Mouse (Mus musculus): ENCODE measurements around the gene Igf2bp3. TPM values are rescaled to one million over a fixed set of nuclear protein-coding genes. Genes with fewer than 3 reads are reported as not detected.

Igf2bp3 gene
- polyA plus RNA-seq, 1 experiment from 2014 or later: 16.3 TPM

DNA sequence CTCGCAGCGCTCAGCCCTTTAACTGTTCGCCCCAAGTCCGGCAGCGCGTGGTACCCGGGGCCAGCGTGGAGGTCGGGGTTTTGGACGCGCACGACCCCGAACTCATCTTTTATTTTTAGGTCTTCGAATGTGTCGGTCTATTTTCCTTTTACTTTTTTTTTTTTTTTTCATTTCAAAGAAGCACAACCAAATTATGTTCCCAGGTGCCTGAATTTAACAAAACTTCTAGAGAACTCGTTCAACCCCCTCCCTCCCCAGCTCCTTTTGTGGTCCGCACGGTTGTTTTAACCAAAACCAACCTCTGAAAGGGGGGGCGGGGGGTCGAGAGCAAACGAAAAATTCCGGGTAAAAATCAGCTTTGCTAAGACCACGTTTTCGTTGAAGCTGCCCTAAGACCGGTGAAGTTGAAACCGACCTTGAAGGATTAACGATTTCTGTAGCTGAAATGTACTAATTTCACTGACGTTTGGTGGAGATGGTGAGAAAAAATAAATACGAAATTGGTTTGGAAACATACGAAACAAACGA is 3.6 kb upstream of the Igf2bp3 start:
- Histone ChIP-seq H3K4me1 (replicated peaks) (peaks cover 24% of the 10 kb centered on the region), H3K4me2 (peak overlapping the region; percentile 80), H3K27me3 (no peaks in the 10 kb centered on the region), H3K9me3 (replicated peaks) (no peaks in the 10 kb centered on the region), H3K9ac (peak overlapping the region; percentile 73), H3K36me3 (replicated peaks) (no peaks in the 10 kb centered on the region), H3K27ac (replicated peaks) (peak overlapping the region; percentile 83), H3K4me3 (replicated peaks) (peak overlapping the region; percentile 68)
- under 1% methylated on average over 31 of the region's 31 CpGs for WGBS (ENCODE audit: insufficient replicate concordance)
- no peak for ATAC-seq (ENCODE audit: insufficient read depth)

DNA sequence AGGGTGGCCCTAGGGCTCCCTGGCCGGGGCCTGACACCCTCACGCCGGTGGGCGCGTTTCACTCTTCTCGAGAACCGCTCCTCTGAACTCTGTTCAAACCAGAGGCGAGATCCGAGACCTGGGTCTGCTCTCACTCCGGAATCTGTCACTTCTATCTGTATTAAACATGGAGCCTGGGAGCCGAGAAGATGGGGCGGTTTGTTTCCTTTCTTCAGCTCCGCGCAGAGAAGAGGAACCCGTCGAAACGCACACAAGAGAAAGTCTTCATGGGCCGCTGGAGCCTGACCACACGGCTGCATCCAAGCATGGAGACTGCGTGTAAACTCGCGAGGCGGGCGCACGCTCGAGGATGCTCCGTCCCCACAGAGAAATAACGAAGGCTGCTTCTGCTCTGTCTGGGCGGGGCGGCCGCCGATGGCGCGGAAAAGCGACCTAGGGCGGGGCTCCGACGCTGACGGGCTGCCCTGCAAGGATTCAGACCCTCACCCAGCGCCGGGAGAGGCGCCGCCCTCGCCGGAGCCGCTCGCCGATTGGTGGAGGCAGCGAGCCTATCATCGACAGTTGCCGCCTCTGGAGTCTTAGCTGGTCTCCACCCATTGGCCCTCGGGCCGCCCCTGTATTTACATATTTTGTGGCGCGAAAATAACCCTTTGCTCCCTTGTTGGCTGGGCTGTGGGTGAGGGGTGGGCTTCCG is 3.0 kb upstream of the Igf2bp3 start:
- Histone ChIP-seq H3K27me3 (no peaks in the 10 kb centered on the region), H3K4me1 (replicated peaks) (peaks cover 29% of the 10 kb centered on the region), H3K4me3 (replicated peaks) (peak overlapping the region; percentile 68), H3K9ac (peak overlapping the region; percentile 87), H3K4me2 (peak overlapping the region; percentile 80), H3K36me3 (replicated peaks) (no peaks in the 10 kb centered on the region), H3K9me3 (replicated peaks) (no peaks in the 10 kb centered on the region), H3K27ac (replicated peaks) (peak overlapping the region; percentile 99)
- ATAC-seq (ENCODE audit: insufficient read depth): peak; percentile 90
- under 1% methylated on average over 56 of the region's 56 CpGs for WGBS (ENCODE audit: insufficient replicate concordance)

GRCm38 (mm10) chr6:49216811-49217542 is 2.2 kb upstream of the Igf2bp3 start:
- WGBS (ENCODE audit: insufficient replicate concordance): 1% methylated on average over 11 of the region's 11 CpGs
- Histone ChIP-seq H3K9ac (peak overlapping the region; percentile 87), H3K36me3 (replicated peaks) (no peaks in the 10 kb centered on the region), H3K4me1 (replicated peaks) (peaks cover 33% of the 10 kb centered on the region), H3K9me3 (replicated peaks) (no peaks in the 10 kb centered on the region), H3K27me3 (no peaks in the 10 kb centered on the region), H3K4me3 (replicated peaks) (peak overlapping the region; percentile 78), H3K4me2 (peak overlapping the region; percentile 80), H3K27ac (replicated peaks) (peak overlapping the region; percentile 99)
- ATAC-seq (ENCODE audit: insufficient read depth): no peak

GRCm38 (mm10) chr6:49215748-49216585 is 1.2 kb upstream of the Igf2bp3 start:
- ATAC-seq (ENCODE audit: insufficient read depth): no peak
- H3K36me3 ChIP-seq (replicated peaks): no peaks in the 10 kb centered on the region
- 1% methylated on average over 14 of the region's 14 CpGs for WGBS (ENCODE audit: insufficient replicate concordance)
- H3K4me2 ChIP-seq: peak overlapping the region; percentile 96
- no peaks in the 10 kb centered on the region for H3K9me3 ChIP-seq (replicated peaks)
- H3K4me3 ChIP-seq (replicated peaks): peak overlapping the region; percentile 78
- peak overlapping the region; percentile 81 for H3K9ac ChIP-seq
- peaks cover 37% of the 10 kb centered on the region for H3K4me1 ChIP-seq (replicated peaks)
- H3K27ac ChIP-seq (replicated peaks): peak overlapping the region; percentile 97
- H3K27me3 ChIP-seq: no peaks in the 10 kb centered on the region

DNA sequence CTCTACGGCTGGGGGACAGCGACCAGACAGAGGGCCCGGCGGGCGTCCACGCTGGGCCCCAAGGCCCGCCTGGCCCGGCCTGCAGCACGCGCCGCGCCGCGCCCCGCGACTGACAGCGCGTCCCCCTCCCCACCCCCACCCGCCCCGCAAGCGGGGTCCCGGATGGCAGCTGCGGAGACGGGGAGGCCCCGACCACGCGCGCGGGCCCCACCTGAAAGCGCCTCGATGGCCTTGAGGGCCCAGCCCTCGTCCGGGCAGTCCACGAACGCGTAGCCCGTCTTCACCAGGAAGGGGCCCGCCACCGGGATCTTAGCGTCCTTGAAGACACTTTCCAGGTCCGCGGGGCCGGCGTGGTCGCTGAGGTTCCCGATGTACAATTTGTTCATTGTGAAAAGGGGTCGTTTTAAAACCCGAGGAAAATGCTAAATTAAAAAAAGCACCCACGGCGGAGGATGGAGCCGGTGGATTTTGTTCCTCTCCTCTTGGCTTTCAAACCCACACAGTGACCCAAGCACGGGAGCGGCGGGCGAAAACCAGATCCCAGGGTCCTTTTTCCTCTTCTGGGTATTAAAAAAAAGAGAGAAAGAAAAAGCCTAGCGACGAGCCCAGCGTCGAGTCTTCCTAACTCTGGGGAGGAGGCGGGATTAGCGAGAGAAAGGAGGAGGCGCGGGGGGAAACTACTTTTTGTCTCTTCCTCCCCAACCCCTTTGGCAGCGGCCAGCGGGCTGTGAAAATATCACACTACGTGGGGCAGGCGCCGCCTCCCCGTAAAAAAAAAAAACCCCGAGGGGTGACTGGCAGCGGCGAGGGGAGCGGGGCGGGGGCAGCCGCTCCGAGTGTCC is 450 bp downstream of the Igf2bp3 start:
- Histone ChIP-seq H3K4me2 (peak overlapping the region; percentile 96), H3K4me1 (replicated peaks) (peaks cover 42% of the 10 kb centered on the region), H3K27ac (replicated peaks) (peak overlapping the region; percentile 97), H3K9me3 (replicated peaks) (no peaks in the 10 kb centered on the region), H3K36me3 (replicated peaks) (no peaks in the 10 kb centered on the region), H3K27me3 (no peaks in the 10 kb centered on the region), H3K4me3 (replicated peaks) (peak overlapping the region; percentile 78), H3K9ac (peak overlapping the region; percentile 81)
- WGBS (ENCODE audit: insufficient replicate concordance): under 1% methylated on average over 76 of the region's 76 CpGs
- no peak for ATAC-seq (ENCODE audit: insufficient read depth)

DNA sequence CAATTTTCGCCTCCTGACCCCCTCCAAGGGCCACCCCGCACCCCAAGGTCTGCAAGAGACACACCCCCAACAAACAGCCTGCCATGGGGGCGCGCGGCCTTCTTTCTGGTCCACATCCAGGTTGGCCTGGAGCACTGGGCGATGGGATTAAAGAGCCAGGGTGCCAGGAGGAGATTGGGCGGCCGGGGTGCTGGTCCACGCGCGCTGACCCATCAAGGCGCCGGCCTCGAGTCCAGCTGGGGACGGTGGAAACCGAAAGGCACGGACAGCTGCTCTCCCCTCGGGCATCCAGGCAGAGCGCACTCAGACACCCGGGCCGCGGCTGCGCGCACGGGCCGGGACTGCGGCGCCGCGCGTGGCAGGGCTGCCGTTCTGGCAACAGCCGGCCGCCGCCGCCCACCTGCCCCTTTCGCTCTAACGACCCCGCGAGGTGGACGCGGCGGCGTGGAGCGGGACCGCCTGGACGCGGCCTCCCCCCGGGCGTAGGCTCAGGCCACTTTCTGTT is 1.1 kb downstream of the Igf2bp3 start:
- peak overlapping the region; percentile 81 for H3K9ac ChIP-seq
- WGBS (ENCODE audit: insufficient replicate concordance): under 1% methylated on average over 50 of the region's 50 CpGs
- no peak for ATAC-seq (ENCODE audit: insufficient read depth)
- H3K36me3 ChIP-seq (replicated peaks): no peaks in the 10 kb centered on the region
- H3K4me2 ChIP-seq: peak overlapping the region; percentile 96
- H3K4me1 ChIP-seq (replicated peaks): peaks cover 49% of the 10 kb centered on the region
- no peaks in the 10 kb centered on the region for H3K9me3 ChIP-seq (replicated peaks)
- H3K27ac ChIP-seq (replicated peaks): peak overlapping the region; percentile 97
- peak overlapping the region; percentile 78 for H3K4me3 ChIP-seq (replicated peaks)
- H3K27me3 ChIP-seq: no peaks in the 10 kb centered on the region

GRCm38 (mm10) chr6:49212931-49213580 is 1.7 kb downstream of the Igf2bp3 start:
- Histone ChIP-seq H3K4me3 (replicated peaks) (peak overlapping the region; percentile 78), H3K9ac (peak overlapping the region; percentile 81), H3K36me3 (replicated peaks) (no peaks in the 10 kb centered on the region), H3K27me3 (no peaks in the 10 kb centered on the region), H3K4me1 (replicated peaks) (peaks cover 54% of the 10 kb centered on the region), H3K4me2 (peak overlapping the region; percentile 96), H3K27ac (replicated peaks) (peak overlapping the region; percentile 97), H3K9me3 (replicated peaks) (no peaks in the 10 kb centered on the region)
- WGBS (ENCODE audit: insufficient replicate concordance): 8% methylated on average over 20 of the region's 20 CpGs
- no peak for ATAC-seq (ENCODE audit: insufficient read depth)

- Histone ChIP-seq H3K4me3 (replicated peaks) (peak overlapping the region; percentile 78; the same call in 1 of the 2 replicates), H3K9ac (no peak overlapping the region), H3K27me3 (no peaks in the 10 kb centered on the region), H3K27ac (replicated peaks) (no peak overlapping the region), H3K4me1 (replicated peaks) (peaks cover 61% of the 10 kb centered on the region), H3K4me2 (peak overlapping the region; percentile 96), H3K36me3 (replicated peaks) (no peaks in the 10 kb centered on the region), H3K9me3 (replicated peaks) (no peaks in the 10 kb centered on the region)
- 37% methylated on average over 3 of the region's 4 CpGs for WGBS (ENCODE audit: insufficient replicate concordance)
- no peak for ATAC-seq (ENCODE audit: insufficient read depth)
Measured at GRCm38 (mm10) chr6:49212141-49212540, 2.6 kb downstream of the Igf2bp3 start.

DNA sequence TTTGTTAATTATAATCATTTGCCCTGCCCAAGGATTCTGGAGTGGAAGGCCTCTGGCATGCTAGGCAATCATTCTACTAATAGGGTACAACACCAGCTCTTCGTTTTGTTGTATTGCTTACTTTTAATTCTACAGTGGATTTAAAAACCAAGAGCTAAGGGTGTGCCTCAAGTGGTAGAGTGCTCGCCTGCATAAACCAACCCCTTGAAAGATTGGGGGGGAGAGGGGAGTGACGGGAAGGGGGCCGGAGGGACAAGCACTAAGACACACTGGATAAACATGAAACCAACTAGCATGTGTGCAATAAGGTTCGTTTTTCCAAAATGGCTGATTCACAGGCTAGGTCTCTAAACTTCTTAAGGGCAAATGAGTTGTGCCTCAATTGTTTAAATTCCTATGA is 3.2 kb downstream of the Igf2bp3 start:
- Histone ChIP-seq H3K27ac (replicated peaks) (no peak overlapping the region), H3K36me3 (replicated peaks) (peaks cover 1% of the 10 kb centered on the region), H3K9me3 (replicated peaks) (no peaks in the 10 kb centered on the region), H3K9ac (no peak overlapping the region), H3K27me3 (no peaks in the 10 kb centered on the region), H3K4me2 (peak overlapping the region; percentile 50), H3K4me1 (replicated peaks) (peaks cover 62% of the 10 kb centered on the region), H3K4me3 (replicated peaks) (no peak overlapping the region)
- 31% methylated on average over 5 of the region's 5 CpGs for WGBS (ENCODE audit: insufficient replicate concordance)
- ATAC-seq (ENCODE audit: insufficient read depth): no peak

Data from liver, embryonic 15.5 days (tissue).